Mouse (Mus musculus): ENCODE measurements at regions not wholly inside any gene's neighbourhood (a gene's known extent, or its start where the extent isn't known, plus 50 kb on each side); places are given as distances from the start of the nearest gene placed in this dataset.

DNA sequence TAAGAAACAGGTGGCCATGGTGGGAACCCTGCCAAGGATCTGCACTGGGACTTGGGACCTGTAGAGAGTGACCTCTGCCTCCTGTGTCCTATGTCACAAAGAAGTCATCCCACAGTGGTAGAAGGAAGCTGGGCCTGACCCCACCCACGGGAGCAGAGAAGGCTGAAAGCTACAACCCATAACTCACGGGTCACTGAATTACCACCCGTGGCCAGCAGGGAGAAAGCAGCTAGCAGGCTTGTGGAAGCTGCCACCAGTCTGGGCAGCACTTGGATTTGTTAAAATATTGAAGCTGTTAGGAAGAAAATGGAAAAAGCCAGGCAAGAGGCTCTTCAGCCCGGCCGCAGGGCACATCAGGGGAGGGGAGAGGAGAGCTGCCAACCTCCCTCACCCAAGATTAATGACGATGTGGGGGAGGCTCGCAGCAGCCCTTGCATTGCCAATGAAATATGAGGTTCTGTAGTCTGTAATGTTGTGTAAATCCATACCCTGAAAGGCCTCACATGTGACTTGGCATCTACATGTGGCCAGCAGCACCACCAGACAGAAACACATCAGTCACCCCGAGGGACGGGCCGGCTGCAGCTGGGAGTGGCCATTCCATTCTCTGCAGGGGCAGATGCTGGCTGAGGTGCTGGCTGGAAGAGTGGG is 94.5 kb downstream of the Olfm1 start:
- no peak for DNase-seq

DNA sequence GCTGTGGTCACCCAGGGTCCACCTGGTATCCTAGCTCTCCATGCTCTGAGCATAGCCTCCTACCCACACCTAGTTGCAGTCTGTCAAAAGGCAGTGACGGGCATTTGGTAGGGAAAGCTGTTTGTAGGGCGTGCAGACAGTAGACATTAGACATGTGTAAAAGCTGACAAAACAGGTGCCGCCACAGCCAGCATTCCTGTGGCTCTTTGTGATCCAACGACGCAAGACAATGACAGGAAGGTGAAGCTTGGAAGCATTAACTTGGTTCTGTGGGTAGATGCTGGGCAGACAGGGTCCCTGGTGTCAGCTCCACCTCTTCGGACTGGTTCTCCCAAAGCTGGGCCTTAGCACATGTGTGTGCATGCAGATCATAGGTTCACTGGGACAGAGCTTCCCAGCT is 96.5 kb downstream of the Olfm1 start:
- DNase-seq = no peak
- intact Hi-C loops (cut with DNase I; ENCODE audit: low total_unique reads) = no loop called here

More for the DNA sequence above, 94.5 kb downstream of the Olfm1 start:
- intact Hi-C loops (cut with DNase I; ENCODE audit: low total_unique reads) = no loop called here

DNA sequence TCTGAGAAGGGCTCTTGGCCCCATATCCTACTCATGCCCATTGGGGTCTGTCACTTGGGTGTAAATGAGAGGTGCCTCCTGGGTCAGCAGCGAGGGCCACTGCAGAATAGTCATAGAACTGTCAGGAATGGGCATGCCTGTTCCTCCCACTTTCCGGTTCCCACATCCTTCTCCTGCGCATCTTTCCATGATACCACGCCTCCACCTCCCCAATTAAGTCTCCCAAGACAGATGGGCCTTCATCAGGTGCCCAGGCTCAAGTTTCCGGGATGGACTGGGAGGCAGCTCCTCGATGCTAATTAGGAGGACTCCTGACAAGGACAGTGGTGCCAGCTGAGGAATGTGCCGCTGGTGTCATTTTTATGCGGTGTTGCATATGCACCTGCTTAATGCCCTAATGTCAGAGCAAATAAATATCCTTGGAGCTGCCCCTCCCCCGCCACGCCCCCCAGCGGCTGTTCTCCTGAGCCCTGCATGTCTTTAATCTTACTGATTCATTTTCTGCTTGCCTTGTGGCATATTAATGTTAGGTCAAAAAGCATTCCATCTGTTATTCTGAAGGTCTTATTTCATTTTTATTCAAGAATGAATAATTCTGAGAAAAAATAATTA is 97.2 kb downstream of the Olfm1 start:
- intact Hi-C loops (cut with DNase I; ENCODE audit: low total_unique reads) = no loop called here

DNA sequence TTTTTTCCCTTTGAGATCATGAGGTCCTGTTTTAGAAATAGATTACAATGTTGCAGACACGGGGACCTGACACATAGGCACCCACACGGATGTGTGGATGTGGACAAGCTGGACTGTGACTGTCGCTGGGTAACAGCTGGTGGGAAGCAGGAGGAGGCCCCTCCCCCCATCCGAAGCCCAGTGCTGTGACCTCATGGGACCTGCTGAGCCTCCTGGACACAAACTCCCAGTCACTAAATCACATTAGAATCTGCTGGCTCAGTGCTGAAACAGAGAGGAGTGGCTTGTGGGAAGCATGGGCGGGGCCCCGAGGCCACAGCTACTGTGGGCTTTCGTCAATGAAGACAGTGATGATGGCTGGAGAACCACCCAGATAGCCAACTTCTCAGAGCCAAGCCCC is 101.7 kb downstream of the Olfm1 start:
- DNase-seq = peak; percentile 71
- intact Hi-C loops (cut with DNase I; ENCODE audit: low total_unique reads) = no loop called here

More for the DNA sequence above, 97.2 kb downstream of the Olfm1 start:
- DNase-seq = no peak

DNA sequence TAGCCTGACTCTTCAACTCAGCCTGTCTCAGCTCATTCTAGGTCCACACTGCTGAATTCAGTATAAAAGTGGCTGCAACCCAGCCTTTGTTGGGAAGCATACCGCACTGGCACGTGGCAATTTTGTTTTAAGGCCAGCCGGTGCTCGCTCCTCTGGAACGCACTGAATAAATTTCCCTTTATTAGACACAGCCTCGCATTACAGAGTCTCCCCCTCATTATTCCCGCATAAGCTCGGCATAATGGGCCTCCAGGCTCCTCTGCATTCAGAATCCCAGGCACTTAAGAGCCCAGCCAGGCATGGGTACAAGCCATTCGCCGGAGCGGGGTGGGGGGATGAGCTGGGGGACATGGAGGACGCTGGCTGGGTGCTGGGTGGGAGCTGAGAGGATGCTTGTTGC is 103.4 kb downstream of the Olfm1 start:
- intact Hi-C loops (cut with DNase I; ENCODE audit: low total_unique reads) = no loop called here
- DNase-seq = no peak

DNA sequence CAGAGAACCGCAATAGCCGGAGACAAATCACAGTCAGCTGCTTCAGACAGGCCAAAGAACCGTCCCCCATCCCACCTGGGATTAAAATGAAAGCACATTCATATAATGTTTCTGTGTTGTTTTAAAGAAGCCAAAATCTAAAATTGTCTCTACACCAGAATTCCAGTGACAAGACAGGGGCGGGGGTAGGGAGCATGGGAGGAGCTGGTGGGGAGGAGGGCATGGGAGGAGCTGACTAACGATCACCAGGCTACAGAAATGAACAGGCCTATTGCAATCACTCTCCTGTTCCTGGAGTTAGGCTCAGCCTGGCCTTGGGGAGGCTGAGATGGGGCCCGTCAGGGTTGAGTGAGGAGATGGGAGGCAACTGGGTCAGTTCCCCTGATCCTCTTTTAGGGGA is 105.9 kb downstream of the Olfm1 start:
- no peak for DNase-seq
- intact Hi-C loops (cut with DNase I; ENCODE audit: low total_unique reads) = no loop called here

- intact Hi-C loops (cut with DNase I; ENCODE audit: low total_unique reads) = no loop called here
- DNase-seq = no peak
Observed at GRCm38 (mm10) chr2:28299346-28299745, 106.6 kb downstream of the Olfm1 start.

DNA sequence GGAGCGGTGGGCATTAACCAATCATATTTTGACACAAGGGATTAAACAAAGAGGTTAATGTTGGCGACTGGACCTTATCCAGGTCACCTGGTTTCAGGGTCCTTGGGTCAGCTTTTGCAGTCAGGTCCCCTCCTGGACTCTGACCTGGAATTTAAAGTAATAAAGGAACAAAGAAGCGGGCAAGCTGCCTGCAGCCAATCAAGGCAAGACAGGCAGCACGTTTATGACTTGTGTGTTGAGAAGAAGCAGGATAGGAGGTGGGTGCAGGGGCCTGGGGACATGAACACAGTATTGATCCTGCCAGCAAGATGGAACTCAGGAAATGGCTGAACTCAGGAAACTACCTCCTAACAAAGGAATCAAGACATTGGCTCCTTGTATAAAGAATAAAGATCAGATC is 108.5 kb downstream of the Olfm1 start:
- intact Hi-C loops (cut with DNase I; ENCODE audit: low total_unique reads) = no loop called here
- DNase-seq = no peak

- DNase-seq = no peak
- intact Hi-C loops (cut with DNase I; ENCODE audit: low total_unique reads) = no loop called here
Observed at GRCm38 (mm10) chr2:28303936-28304335, 111.1 kb downstream of the Olfm1 start.

GRCm38 (mm10) chr2:28304712-28305111 is 111.9 kb downstream of the Olfm1 start:
- intact Hi-C loops (cut with DNase I; ENCODE audit: low total_unique reads) = loop anchor here (5.0 kb wide), 1 partner anchor 113 kb away; no protein-coding TSS in a partner anchor

DNA sequence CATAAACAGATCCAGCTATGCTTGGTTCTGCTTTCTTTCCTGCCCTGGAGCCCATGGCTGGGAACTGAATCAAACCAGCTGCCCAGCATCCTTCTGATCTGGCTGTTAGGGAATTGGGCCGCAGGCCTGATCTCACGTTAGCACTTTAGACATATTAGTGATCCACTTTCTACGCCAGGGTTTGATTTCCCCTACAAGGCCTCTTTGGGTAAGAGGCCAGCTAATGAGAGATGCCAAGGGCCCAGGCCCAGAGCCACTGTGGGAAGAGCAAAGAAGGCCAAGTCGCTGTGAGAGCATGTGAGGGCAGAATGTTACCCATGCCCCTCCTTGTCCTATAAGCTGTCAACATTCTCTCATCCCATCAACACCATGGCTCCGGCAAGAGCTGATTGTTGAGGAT is 116.3 kb downstream of the Olfm1 start:
- intact Hi-C loops (cut with DNase I; ENCODE audit: low total_unique reads) = loop anchor here (5.0 kb wide), 1 partner anchor 108 kb away; no protein-coding TSS in a partner anchor
- peak; percentile 55 for DNase-seq

More at GRCm38 (mm10) chr2:28304712-28305111, 111.9 kb downstream of the Olfm1 start:
- peak; percentile 72 for DNase-seq

GRCm38 (mm10) chr2:28312212-28312611 is 119.4 kb downstream of the Olfm1 start:
- intact Hi-C loops (cut with DNase I; ENCODE audit: low total_unique reads) = no loop called here

DNA sequence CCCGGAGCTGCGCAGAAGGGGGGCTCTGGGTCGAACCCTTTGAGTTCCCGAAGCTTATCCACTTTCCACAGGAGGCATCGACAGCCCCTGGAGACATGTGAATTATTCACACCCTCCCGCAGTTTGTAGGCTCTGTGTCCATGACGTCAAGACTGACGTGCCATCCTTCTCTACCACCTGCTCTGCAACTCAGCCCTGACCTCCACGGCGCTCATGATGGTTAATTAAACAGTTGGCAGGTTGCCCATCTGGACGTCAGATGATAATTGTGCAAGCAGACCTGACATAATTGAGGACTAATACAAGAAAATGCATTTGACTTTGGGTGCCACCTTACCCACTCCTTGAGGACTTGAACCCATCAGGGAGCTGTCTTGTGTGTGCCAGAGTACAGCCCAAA is 121.1 kb upstream of the Ppp1r26 start:
- intact Hi-C loops (cut with DNase I; ENCODE audit: low total_unique reads) = no loop called here
- DNase-seq = no peak

More at GRCm38 (mm10) chr2:28312212-28312611, 119.4 kb downstream of the Olfm1 start:
- DNase-seq = no peak

DNA sequence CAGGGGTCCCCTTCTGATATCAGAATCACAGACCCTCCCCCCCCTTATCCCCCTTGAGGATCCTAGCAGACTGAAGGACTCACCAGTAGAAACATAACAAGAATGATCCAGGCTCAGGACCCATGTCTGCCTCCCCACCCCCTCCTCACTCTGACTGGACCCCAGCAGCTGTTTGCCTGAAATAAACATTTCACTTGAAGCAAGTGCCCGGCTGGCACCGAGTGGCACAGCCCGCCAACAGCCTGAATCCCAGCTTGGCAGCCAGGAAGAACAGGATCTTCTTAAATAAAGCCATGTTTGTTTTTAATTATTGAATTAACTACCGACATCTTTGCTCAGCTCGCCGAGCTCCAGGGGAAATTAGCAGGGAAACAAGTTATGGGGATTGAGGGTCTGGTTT is 120.5 kb upstream of the Ppp1r26 start:
- DNase-seq = no peak
- intact Hi-C loops (cut with DNase I; ENCODE audit: low total_unique reads) = no loop called here

DNA sequence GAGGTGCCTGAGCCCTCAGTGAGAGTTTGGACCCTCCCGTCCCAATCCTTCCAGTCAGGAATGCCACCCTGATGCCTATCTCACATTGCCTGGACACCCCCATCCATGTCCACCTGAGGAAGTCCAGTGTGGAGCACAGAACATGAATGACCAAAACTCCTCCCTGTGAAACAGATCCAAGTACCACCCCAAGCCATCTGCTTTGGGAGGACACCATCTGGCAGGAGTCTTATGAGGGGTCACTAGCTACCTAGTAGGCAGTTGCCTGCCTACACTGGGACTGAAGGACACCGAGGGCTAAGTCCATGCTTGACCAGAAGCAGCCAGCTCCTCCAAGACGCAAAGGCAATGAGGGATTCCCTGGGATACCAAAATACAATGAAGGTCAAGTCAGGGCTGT is 119.9 kb upstream of the Ppp1r26 start:
- no peak for DNase-seq
- intact Hi-C loops (cut with DNase I; ENCODE audit: low total_unique reads) = no loop called here

GRCm38 (mm10) chr2:28329130-28329529 is 117.5 kb upstream of the Ppp1r26 start:
- DNase-seq = no peak
- intact Hi-C loops (cut with DNase I; ENCODE audit: low total_unique reads) = no loop called here

DNA sequence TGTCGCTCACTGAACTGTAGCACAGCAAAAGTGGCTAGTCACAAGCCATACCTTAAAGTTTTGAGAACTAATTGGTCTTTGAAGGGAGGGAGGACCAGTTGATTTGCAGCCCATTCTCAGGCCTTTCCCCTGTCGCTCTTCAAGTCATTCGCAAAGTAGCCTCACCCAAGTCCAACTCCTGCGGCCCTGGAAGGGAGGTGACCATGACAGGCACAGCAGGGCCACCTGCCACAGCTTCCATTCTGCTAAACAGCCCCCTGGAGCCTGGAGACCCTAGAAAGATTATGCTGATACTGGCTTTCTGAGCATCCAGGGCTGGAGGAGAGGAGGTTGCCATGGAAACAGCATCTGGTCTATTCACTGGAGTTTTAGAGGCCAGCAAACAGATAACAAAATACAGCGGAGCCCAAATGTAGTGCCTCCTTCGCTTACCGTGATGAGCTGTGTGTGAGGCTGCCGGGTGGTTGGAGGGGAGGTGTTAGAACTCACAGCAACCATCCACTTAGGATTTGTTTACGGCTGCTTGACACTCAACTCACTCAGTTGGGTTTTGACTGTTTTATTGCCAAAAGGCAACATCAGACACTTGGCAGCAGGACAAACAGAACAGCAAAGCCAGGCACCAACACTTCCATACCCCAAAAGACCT is 111.3 kb upstream of the Ppp1r26 start:
- DNase-seq = no peak
- intact Hi-C loops (cut with DNase I; ENCODE audit: low total_unique reads) = no loop called here

GRCm38 (mm10) chr2:28335810-28336209 is 110.8 kb upstream of the Ppp1r26 start:
- DNase-seq = no peak
- intact Hi-C loops (cut with DNase I; ENCODE audit: low total_unique reads) = no loop called here

DNA sequence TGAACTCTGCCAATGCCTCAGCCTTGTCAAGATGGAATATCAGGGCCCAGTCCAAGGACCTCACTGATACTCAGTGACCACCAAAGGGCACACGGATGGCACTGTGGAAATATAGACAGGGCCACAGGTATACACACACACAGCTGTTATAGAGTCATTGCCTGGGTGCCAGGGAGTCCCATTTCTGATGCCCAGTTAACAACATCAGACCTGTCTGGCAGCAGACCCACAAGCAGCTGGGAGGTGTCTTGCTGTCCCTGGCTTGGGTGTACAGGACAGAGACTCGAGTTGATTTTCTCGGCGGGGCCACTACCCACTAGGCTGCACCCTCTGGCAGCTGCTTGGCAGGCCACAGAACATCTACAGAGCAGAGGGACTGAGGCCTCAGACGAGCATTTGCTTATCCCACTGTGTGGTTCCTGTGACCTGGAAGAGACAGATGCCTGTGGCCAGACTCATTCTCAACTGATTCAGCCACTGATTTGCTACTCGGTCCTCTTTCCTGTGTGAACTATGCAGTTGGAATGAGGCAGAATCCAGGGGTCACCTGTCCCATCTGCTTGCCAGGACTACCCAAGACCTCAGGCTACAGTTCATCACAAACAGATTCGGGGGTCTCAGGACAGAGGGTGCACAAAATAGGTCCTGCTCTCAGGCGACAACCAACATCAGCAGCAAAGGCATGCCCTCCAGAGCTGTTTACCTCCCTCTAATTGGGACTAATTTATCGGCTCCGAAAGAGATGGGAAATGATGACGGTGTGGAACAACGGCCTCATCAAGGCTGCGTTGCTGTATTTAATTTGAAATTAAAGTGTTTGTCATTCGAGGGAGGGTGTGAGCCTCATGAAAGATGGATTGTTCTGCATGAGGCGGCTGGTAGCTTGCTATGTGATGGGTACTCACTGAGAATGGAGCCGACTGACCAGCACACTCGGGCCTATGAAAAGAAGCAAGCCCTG is 110.0 kb upstream of the Ppp1r26 start:
- intact Hi-C loops (cut with DNase I; ENCODE audit: low total_unique reads) = no loop called here
- no peak for DNase-seq

- DNase-seq = no peak
- intact Hi-C loops (cut with DNase I; ENCODE audit: low total_unique reads) = no loop called here
Observed at GRCm38 (mm10) chr2:28337561-28337960, 109.0 kb upstream of the Ppp1r26 start.
